Mouse (Mus musculus): ENCODE data around the gene Cdv3. TPM values are rescaled to one million over a fixed set of nuclear protein-coding genes. Genes with fewer than 3 reads are reported as not detected.
"Not testable (repeated sequence)": the region's sequence is repeated elsewhere in the genome, so short reads cannot be mapped to it uniquely, and the experiment has no call there.

Gene Cdv3
- polyA plus RNA-seq, 1 experiment from 2014 or later = 110 TPM

DNA sequence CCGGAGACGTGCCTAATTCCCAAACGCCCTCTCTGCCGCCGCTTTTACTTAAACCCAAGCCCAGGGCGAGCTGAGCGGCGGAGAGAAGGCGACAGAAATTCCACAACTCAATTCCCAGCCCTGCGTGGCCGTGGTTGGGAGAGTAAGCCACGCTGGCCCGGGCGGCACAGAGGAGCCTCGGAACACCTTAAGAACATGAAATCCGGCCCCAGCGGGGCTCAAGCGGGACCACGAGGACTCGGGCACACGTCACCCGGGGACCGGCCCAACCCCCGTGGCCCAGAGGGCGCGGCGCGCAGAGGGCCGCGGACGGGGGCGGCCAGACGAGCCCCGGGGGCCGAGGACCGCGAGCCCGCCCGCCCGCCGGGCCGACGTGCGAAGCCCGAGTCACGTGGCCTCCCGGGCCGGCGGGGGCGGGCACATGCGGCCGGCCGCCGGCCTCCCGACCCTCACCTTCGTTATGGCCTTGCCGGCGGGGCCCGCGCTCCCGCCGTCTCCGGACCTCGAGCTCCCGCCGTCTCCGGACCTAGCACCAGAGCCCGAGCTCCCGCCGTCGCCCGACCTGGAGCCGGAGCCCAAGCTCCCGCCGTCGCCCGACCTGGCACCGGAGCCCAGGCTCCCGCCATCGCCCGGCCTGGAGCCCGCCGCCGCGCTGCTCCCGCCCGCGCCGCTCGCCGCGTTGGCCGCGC, 895 bp downstream of the Cdv3 start:
- peak overlapping the region; percentile 95 for H3K9ac ChIP-seq
- H3K4me3 ChIP-seq (replicated peaks) = peak overlapping the region; percentile 85
- peak overlapping the region; percentile 98 for H3K27ac ChIP-seq
- no peaks in the 10 kb centered on the region for H3K9me3 ChIP-seq (replicated peaks)
- H3K4me2 ChIP-seq = peak overlapping the region; percentile 81
- peaks cover 29% of the 10 kb centered on the region for H3K36me3 ChIP-seq
- 4% methylated on average over 60 of the region's 94 CpGs for WGBS
- ATAC-seq (replicated peaks; ENCODE audit: low FRiP score) = peak; percentile 40
- no peaks in the 10 kb centered on the region for H3K27me3 ChIP-seq
- H3K4me1 ChIP-seq = peaks cover 19% of the 10 kb centered on the region

DNA sequence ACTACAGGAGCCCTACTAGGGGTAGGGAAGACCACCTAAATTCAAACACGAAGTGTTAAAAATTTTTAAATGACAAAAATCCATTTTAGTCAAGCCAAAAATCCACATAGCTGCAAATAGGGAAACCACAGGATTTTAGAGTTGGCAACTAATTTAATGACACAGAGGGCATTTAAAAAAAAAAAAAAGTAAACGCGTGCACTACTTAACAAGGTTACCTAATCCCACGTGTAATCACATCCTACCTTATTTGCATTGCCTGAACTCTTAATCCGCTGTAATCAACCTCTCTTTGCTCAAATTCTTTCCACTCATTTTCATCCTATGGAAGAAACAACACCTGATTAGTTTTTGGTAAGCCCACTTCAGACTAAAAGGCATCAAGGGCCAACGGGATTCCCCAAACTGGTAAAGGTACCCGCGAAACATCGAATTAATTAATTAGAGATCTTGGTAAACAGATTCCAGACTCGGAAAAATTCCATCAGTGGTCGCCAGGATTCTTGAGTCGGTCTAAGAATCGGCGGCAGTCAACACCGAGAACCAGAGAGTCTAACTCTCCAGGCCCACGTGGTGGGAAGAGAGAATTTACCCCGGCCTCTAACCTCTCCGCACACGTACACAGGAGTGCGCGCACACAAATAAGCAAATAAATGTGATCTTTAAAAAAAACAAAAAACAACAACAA, 1.8 kb downstream of the Cdv3 start:
- no peaks in the 10 kb centered on the region for H3K27me3 ChIP-seq
- ATAC-seq (replicated peaks; ENCODE audit: low FRiP score) = no peak
- H3K9ac ChIP-seq = peak overlapping the region; percentile 95
- 1% methylated on average over 21 of the region's 21 CpGs for WGBS
- peak overlapping the region; percentile 81 for H3K4me2 ChIP-seq
- peaks cover 19% of the 10 kb centered on the region for H3K4me1 ChIP-seq
- H3K36me3 ChIP-seq = peaks cover 36% of the 10 kb centered on the region
- peak overlapping the region; percentile 85 for H3K4me3 ChIP-seq (replicated peaks)
- no peaks in the 10 kb centered on the region for H3K9me3 ChIP-seq (replicated peaks)
- H3K27ac ChIP-seq = no peak overlapping the region; the same call in 1 of the 2 replicates

DNA sequence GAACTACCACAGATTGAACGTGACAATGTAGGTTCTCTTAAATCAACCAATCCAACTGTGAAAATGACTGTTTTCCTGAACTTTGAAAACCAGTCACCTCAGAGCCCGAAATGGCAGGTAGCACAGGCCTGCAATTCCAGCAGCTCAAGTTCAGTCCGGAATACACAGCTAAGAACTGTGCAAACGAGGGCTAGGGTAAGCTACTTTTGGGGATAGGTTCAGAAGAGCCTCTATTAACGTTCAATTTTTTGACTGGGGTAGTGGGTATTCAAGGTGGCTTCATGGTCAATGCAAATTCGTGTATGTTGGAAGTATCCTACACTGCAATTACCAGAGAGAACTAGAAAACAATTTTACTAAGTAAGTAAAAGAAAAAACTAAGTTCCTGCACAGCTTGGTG, 2.6 kb downstream of the Cdv3 start:
- H3K36me3 ChIP-seq = peaks cover 38% of the 10 kb centered on the region
- H3K4me2 ChIP-seq = peak overlapping the region; percentile 81
- no peaks in the 10 kb centered on the region for H3K9me3 ChIP-seq (replicated peaks)
- no peak for ATAC-seq (replicated peaks; ENCODE audit: low FRiP score)
- H3K4me1 ChIP-seq = peaks cover 19% of the 10 kb centered on the region
- WGBS = 56% methylated on average over 6 of the region's 6 CpGs
- peak overlapping the region; percentile 95; the same call in 1 of the 2 replicates for H3K9ac ChIP-seq
- H3K27ac ChIP-seq = no peak overlapping the region
- no peaks in the 10 kb centered on the region for H3K27me3 ChIP-seq
- peak overlapping the region; percentile 85 for H3K4me3 ChIP-seq (replicated peaks)

DNA sequence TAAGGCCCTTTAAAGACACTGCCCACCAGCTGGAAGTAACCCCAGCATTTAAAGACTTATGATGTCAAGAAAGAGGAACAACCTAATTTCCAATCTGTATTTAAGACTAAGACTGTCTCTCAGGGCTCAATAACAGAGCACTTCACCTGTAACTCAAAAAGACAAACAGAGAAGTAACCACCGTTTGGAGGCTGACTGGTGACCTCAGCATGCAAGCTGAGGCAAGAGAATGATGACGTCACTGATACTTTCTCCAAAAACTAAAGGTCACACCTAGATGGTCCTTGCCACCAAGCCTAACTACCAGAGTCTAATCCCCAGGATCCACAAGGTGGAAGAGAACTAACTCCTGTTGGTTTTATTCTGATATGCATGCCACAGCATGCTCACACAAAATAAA, 5.0 kb downstream of the Cdv3 start:
- Histone ChIP-seq H3K27ac (no peak overlapping the region), H3K27me3 (no peaks in the 10 kb centered on the region), H3K9me3 (replicated peaks) (no peaks in the 10 kb centered on the region), H3K4me2 (no peak overlapping the region), H3K9ac (no peak overlapping the region), H3K4me1 (peaks cover 11% of the 10 kb centered on the region), H3K36me3 (peaks cover 61% of the 10 kb centered on the region), H3K4me3 (replicated peaks) (no peak overlapping the region)
- no peak for ATAC-seq (replicated peaks; ENCODE audit: low FRiP score)
- WGBS = 62% methylated on average over 2 of the region's 2 CpGs

DNA sequence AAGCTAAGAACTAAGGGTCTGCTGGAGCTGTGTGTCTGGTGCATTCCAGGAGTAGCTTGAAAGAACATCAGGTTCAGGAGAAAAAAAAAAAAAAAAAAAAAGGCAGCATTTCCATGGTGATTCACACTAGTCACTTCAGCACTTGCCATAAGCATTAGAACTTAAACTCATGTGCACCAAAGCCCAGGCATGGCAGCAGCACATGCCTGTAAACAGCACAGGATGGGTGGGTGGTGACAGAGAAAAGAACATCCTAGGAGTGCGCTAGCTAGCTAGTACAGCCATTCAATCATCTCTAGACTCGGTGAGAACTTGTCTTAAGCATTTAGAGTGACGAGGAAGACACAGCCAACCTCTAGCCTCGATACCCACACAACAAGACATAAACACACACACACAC, 7.1 kb downstream of the Cdv3 start:
- no peak for ATAC-seq (replicated peaks; ENCODE audit: low FRiP score)
- no peak overlapping the region for H3K4me3 ChIP-seq (replicated peaks)
- H3K9me3 ChIP-seq (replicated peaks) = no peaks in the 10 kb centered on the region
- H3K4me1 ChIP-seq = peaks cover 10% of the 10 kb centered on the region
- no peak overlapping the region for H3K4me2 ChIP-seq
- H3K9ac ChIP-seq = no peak overlapping the region
- H3K27me3 ChIP-seq = no peaks in the 10 kb centered on the region
- no peak overlapping the region for H3K27ac ChIP-seq
- H3K36me3 ChIP-seq = peaks cover 70% of the 10 kb centered on the region
- 79% methylated on average over 4 of the region's 4 CpGs for WGBS

DNA sequence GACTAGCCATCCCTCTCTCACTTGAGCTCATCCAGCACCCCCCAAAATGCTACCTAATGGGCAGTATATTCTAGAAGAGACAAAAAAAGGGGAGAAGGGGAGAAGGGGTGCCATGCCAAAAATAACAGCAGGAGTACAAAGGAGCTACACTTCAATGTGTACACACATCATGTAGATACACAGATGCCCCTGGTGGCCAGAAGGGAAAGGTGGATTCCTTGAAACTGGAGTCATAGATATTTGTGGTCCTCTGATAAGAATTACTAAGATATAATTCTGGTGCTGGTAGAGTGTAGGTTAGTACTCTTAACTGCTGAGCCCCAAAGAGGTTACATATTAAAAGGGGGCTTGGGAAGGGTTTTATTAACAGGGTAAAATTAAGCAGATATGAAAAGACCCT, 7.7 kb downstream of the Cdv3 start:
- Histone ChIP-seq H3K9ac (no peak overlapping the region), H3K4me2 (no peak overlapping the region), H3K27ac (no peak overlapping the region), H3K9me3 (replicated peaks) (no peaks in the 10 kb centered on the region), H3K4me3 (replicated peaks) (no peak overlapping the region), H3K4me1 (peaks cover 4% of the 10 kb centered on the region; the same call in 1 of the 2 replicates), H3K27me3 (no peaks in the 10 kb centered on the region), H3K36me3 (peaks cover 67% of the 10 kb centered on the region)
- no peak for ATAC-seq (replicated peaks; ENCODE audit: low FRiP score)

DNA sequence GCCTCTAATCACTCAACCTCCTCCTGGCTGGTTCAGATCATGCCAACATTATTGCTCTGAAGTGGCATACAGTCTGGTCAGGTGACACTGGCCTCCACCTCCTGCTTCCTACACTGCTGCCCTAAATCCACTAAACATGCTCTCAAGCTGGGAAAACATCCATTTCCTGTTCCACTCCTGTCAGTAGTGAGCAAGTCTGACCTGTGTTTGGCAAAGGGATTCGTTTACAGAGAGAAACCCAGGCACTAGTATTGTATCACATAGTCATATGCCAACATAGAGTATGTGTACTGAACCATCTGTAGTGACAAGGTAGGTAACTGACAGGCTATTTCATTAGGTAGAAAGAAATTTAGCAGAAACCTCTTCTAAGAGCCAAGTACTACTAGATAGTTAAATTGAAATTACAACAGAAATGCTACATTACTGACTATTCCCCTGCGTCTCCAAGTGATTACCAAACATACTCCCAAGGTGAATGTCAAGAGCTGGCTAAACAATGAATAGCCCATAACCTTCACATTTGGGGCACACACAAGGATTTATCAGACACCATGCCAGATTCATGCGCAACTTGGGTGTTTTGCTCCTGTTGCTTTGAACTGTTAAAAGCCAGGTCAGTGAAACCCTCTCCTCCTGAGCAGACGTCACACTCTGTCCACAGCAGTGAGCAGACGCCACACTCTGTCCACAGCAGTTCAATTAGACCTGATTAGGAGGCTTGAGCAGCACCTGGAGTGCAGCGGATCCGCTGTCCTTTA, 12.0 kb downstream of the Cdv3 start:
- H3K4me3 ChIP-seq (replicated peaks); H3K4me2 ChIP-seq; H3K27me3 ChIP-seq; H3K9ac ChIP-seq; ATAC-seq (replicated peaks; ENCODE audit: low FRiP score); H3K4me1 ChIP-seq; H3K9me3 ChIP-seq (replicated peaks); H3K27ac ChIP-seq: not testable (repeated sequence)
- WGBS = 81% methylated on average over 7 of the region's 7 CpGs
- peaks cover 79% of the 10 kb centered on the region for H3K36me3 ChIP-seq

DNA sequence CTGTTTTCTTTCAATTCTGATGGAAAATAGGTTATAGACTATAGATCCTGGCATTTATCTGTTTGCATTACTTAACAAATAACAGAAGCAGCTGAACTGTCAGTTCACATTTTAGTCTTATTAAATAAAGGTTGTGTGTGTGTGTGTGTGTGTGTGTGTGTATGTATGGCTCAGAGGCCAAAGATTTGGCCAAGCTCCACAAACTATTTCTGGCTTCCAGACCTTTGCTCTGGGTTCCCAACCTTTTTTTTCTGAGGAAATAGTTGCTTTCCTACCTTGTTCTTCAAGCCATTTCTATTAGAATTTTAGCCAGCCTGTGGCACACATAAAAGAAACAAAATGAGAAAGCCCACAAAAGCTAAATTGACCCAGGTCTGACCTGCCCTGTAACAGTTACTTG, 16.8 kb downstream of the Cdv3 start:
- no peak for ATAC-seq (replicated peaks; ENCODE audit: low FRiP score)
- peaks cover 88% of the 10 kb centered on the region for H3K36me3 ChIP-seq

DNA sequence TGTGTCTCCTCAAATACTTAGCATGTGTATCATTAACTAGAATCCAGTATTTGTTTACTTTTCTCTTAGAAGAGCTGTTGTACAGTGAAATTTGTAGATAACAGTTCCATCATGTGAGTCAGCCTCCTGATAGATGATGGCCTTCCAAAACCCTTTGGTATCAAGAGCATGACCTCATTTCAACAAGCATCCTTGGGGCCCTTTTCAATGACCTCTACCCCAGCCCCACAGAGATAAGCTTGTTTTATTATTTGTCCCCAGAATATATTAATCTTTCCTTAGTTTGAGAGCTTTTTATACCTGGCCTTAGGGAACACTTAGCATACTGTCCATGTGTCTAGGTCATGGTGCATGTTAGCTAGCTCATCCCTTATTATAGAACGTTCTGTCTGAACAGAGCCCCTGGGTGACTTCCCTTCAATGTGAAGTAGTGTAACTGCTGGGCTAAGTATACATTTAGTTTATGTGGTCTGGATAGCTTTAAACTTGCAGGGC, 17.6 kb downstream of the Cdv3 start:
- 78% methylated on average over 1 of the region's 1 CpGs for WGBS
- peaks cover 92% of the 10 kb centered on the region for H3K36me3 ChIP-seq

More for the DNA sequence above, 16.8 kb downstream of the Cdv3 start:
- Histone ChIP-seq H3K27ac (no peak overlapping the region), H3K4me3 (replicated peaks) (no peak overlapping the region), H3K9ac (no peak overlapping the region), H3K4me1 (no peaks in the 10 kb centered on the region), H3K27me3 (no peaks in the 10 kb centered on the region), H3K4me2 (no peak overlapping the region), H3K9me3 (replicated peaks) (no peaks in the 10 kb centered on the region)

DNA sequence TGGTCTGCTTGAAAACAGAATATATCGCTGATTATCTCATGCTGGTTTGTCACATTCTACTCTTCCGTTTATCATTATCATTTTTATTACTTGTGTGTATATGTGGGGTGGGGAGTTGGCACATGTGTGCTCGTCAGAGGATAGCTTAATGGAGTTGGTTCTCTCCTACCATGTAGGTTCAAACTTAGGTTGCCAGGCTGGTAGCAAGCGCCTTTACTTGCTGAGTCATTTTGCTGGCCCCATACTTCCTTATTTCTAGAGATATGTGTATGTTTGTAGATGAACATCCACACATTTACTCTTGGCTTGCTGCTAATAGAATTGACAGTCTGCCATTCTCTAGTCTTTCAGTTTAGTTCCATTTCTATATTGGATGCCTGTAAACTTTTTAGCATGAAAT, 18.6 kb downstream of the Cdv3 start:
- Histone ChIP-seq H3K4me1 (no peaks in the 10 kb centered on the region), H3K27me3 (no peaks in the 10 kb centered on the region), H3K27ac (no peak overlapping the region), H3K4me3 (replicated peaks) (no peak overlapping the region), H3K4me2 (no peak overlapping the region), H3K36me3 (peaks cover 93% of the 10 kb centered on the region), H3K9me3 (replicated peaks) (no peaks in the 10 kb centered on the region), H3K9ac (no peak overlapping the region)
- ATAC-seq (replicated peaks; ENCODE audit: low FRiP score) = no peak
- WGBS = 86% methylated on average over 4 of the region's 4 CpGs

More for the DNA sequence above, 17.6 kb downstream of the Cdv3 start:
- Histone ChIP-seq H3K27me3 (no peaks in the 10 kb centered on the region), H3K4me1 (no peaks in the 10 kb centered on the region), H3K9ac (no peak overlapping the region), H3K9me3 (replicated peaks) (no peaks in the 10 kb centered on the region), H3K27ac (no peak overlapping the region), H3K4me3 (replicated peaks) (no peak overlapping the region), H3K4me2 (no peak overlapping the region)
- ATAC-seq (replicated peaks; ENCODE audit: low FRiP score) = no peak

DNA sequence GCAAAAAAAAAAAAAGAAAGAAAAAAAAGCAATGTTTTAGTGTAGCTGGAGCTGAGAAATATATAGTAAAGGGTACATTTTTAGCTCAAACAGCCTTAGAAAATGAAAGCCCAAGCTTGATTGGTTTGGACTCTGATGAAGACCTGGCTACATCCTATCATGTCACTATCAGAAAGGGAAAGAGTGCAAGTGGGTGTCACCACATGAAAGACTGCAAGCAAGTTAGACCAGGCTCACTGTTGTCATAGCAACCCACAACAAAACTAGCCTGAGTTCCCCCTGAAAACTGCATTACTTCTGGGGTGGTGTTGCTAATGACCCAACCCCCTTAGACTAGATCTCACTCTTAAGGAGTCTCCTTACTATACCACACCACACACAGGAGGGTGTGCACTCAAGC, 28.7 kb downstream of the Cdv3 start:
- H3K9ac ChIP-seq = no peak overlapping the region
- no peak overlapping the region for H3K4me2 ChIP-seq
- peaks cover 94% of the 10 kb centered on the region for H3K36me3 ChIP-seq
- no peak overlapping the region for H3K4me3 ChIP-seq (replicated peaks)
- no peaks in the 10 kb centered on the region for H3K27me3 ChIP-seq
- no peak overlapping the region for H3K27ac ChIP-seq
- no peaks in the 10 kb centered on the region for H3K4me1 ChIP-seq
- no peak for ATAC-seq (replicated peaks; ENCODE audit: low FRiP score)
- no peaks in the 10 kb centered on the region for H3K9me3 ChIP-seq (replicated peaks)

DNA sequence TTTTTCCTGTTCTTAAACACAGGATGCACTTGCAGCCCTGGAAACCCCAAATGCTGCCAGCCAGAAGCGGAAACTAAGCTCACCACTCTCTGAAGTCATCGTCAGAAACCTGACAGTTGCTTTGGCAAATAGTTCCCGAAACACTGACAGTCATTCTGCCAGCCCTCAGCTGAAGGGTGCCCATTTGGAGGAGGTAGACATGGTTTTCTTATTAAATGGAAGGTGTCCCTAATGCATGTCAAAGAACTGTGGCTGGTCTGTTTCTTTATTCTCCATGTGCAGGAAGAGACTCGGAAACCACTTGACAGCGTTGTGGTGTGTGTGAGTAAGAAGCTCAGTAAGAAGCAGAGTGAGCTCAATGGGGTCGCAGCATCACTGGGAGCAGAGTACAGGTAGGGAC, 33.0 kb downstream of the Cdv3 start:
- Histone ChIP-seq H3K9me3 (replicated peaks) (no peaks in the 10 kb centered on the region), H3K4me3 (replicated peaks) (no peak overlapping the region), H3K27ac (no peak overlapping the region), H3K9ac (no peak overlapping the region), H3K4me2 (no peak overlapping the region), H3K4me1 (no peaks in the 10 kb centered on the region), H3K36me3 (peaks cover 96% of the 10 kb centered on the region), H3K27me3 (no peaks in the 10 kb centered on the region)
- WGBS = 91% methylated on average over 6 of the region's 6 CpGs
- no peak for ATAC-seq (replicated peaks; ENCODE audit: low FRiP score)
